Comparison of ENCODE assay signal across 8 mouse cellular contexts in the genomic region with DNA sequence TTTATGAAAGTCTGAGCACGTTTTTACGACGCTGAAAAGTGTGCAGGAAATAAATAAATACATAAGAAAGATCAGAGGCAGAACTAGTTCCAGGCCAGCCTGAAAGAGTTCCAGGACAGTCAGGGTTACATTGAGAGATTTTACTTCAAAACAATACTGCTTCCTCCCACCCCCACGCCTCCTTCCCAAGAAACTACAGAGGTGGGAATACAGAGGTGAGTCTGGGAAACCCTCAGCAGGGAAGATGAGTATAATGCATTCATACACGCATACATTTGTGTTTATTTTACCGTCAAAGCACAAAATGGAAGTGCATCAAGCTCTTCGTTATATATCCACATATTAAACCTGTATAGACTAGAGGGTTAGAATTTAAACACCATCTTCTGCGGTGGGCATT. TPM values are rescaled to one million over a fixed set of nuclear protein-coding genes. Genes with fewer than 3 reads are reported as not detected.
DNase-seq lines count a peak whose midpoint lies in the region; ATAC-seq and TF ChIP-seq lines count a peak whose summit lies in the region.

No protein-coding gene starts in this region.

- peak overlapping the region; percentile 96 for H3K9ac ChIP-seq in lung, postnatal 0 days (replicated peaks; ENCODE audit: low read depth)
- peak overlapping the region; percentile 98 for H3K9ac ChIP-seq in hindbrain, embryonic 14.5 days

- H3K9me3 ChIP-seq in lung, postnatal 0 days (ENCODE audit: low read length), result no peaks in the 10 kb centered on the region
- no peaks in the 10 kb centered on the region for H3K9me3 ChIP-seq in embryonic facial prominence, embryonic 10.5 days
- H3K9me3 ChIP-seq in hindbrain, embryonic 14.5 days (ENCODE audit: control insufficient read depth, low read length), result no peaks in the 10 kb centered on the region
- no peaks in the 10 kb centered on the region for H3K9me3 ChIP-seq in midbrain, embryonic 10.5 days (replicated peaks)

- DNase-seq in lung, postnatal 0 days (ENCODE audit: low spot score), result peak; percentile 17
- DNase-seq in lung, adult 18-20 months, result no peak
- DNase-seq in embryonic facial prominence, embryonic 10.5 days (ENCODE audit: low spot score), result no peak
- peak; percentile 51 for DNase-seq in hindbrain, embryonic 14.5 days (ENCODE audit: low spot score)
- DNase-seq in midbrain, embryonic 10.5 days (ENCODE audit: low spot score), result no peak
- DNase-seq in urinary bladder, postnatal 36 days (ENCODE audit: low spot score in 2 of 2), result no peak
- no peak for DNase-seq in thymus, postnatal 0 days (ENCODE audit: low spot score)
- DNase-seq in adrenal gland, postnatal 4 days (ENCODE audit: low spot score in 2 of 2), result no peak

- ATAC-seq in lung, postnatal 0 days, result no peak
- ATAC-seq in hindbrain, embryonic 14.5 days (ENCODE audit: low FRiP score), result peak; percentile 0; the same call in 1 of the 2 replicates

- H3K4me1 ChIP-seq in lung, postnatal 0 days (ENCODE audit: insufficient read depth, low read depth, low read length), result peaks cover 27% of the 10 kb centered on the region; the same call in 1 of the 2 replicates
- peaks cover 33% of the 10 kb centered on the region for H3K4me1 ChIP-seq in embryonic facial prominence, embryonic 10.5 days
- H3K4me1 ChIP-seq in hindbrain, embryonic 14.5 days (replicated peaks; ENCODE audit: control insufficient read depth, insufficient read depth, low read length), result peaks cover 22% of the 10 kb centered on the region
- peaks cover 37% of the 10 kb centered on the region for H3K4me1 ChIP-seq in midbrain, embryonic 10.5 days

- no peaks in the 10 kb centered on the region for H3K27me3 ChIP-seq in lung, postnatal 0 days (replicated peaks; ENCODE audit: insufficient read depth, low read length)
- H3K27me3 ChIP-seq in embryonic facial prominence, embryonic 10.5 days (replicated peaks; ENCODE audit: low read depth, poor library complexity, severe bottlenecking), result no peaks in the 10 kb centered on the region
- no peaks in the 10 kb centered on the region for H3K27me3 ChIP-seq in hindbrain, embryonic 14.5 days (ENCODE audit: control insufficient read depth, insufficient read depth, low read length)
- H3K27me3 ChIP-seq in midbrain, embryonic 10.5 days (ENCODE audit: low read depth, poor library complexity, severe bottlenecking), result no peaks in the 10 kb centered on the region

- H3K27ac ChIP-seq in lung, postnatal 0 days (ENCODE audit: low read length), result peak overlapping the region; percentile 100
- peak overlapping the region; percentile 100 for H3K27ac ChIP-seq in embryonic facial prominence, embryonic 10.5 days (replicated peaks)
- H3K27ac ChIP-seq in hindbrain, embryonic 14.5 days, result peak overlapping the region; percentile 100
- H3K27ac ChIP-seq in midbrain, embryonic 10.5 days (replicated peaks), result peak overlapping the region; percentile 98

- no peak for TF ChIP-seq CTCF in lung, postnatal 0 days (IDR thresholded peaks at IDR 0.05)

- WGBS in lung, postnatal 0 days, result under 1% methylated on average over 8 of the region's 8 CpGs
- 1% methylated on average over 8 of the region's 8 CpGs for WGBS in embryonic facial prominence, embryonic 10.5 days
- WGBS in hindbrain, embryonic 14.5 days, result 1% methylated on average over 8 of the region's 8 CpGs
- WGBS in midbrain, embryonic 10.5 days, result 3% methylated on average over 8 of the region's 8 CpGs

- no peak for TF ChIP-seq EP300 in lung, postnatal 0 days (IDR thresholded peaks at IDR 0.05)

- H3K4me3 ChIP-seq in lung, postnatal 0 days (ENCODE audit: low read depth, low read length), result peak overlapping the region; percentile 87
- H3K4me3 ChIP-seq in embryonic facial prominence, embryonic 10.5 days, result peak overlapping the region; percentile 86
- H3K4me3 ChIP-seq in hindbrain, embryonic 14.5 days (replicated peaks; ENCODE audit: low read length), result peak overlapping the region; percentile 69
- peak overlapping the region; percentile 71 for H3K4me3 ChIP-seq in midbrain, embryonic 10.5 days

- no peaks in the 10 kb centered on the region for H3K36me3 ChIP-seq in lung, postnatal 0 days (ENCODE audit: insufficient read depth, low read length)
- 0 out of 2 replicates have a peak, but pooled peaks cover 4% of the 10 kb centered on the region for H3K36me3 ChIP-seq in embryonic facial prominence, embryonic 10.5 days (replicated peaks)
- no peaks in the 10 kb centered on the region for H3K36me3 ChIP-seq in hindbrain, embryonic 14.5 days (replicated peaks; ENCODE audit: control insufficient read depth, insufficient read depth)
- peaks cover 6% of the 10 kb centered on the region for H3K36me3 ChIP-seq in midbrain, embryonic 10.5 days

- peak overlapping the region; percentile 82 for H3K4me2 ChIP-seq in lung, postnatal 0 days (replicated peaks; ENCODE audit: low read depth, low read length)
- H3K4me2 ChIP-seq in hindbrain, embryonic 14.5 days (replicated peaks), result peak overlapping the region; percentile 63

RNA-seq across cellular contexts. Expression of a gene that starts 1.1 kb away (rescaled TPM):
- 5.5 and 6.2 TPM in 2 replicates for polyA plus RNA-seq in lung, postnatal 0 days (2015; fragmentation: Nextera tagmentation; extraction: Ambion mirVana)
- 16.6 and 17.0 TPM in 2 replicates for polyA plus RNA-seq in embryonic facial prominence, embryonic 10.5 days (2016; fragmentation: Nextera tagmentation; extraction: Ambion mirVana)
- polyA plus RNA-seq in hindbrain, embryonic 14.5 days (2014; fragmentation: Nextera tagmentation; extraction: Ambion mirVana), result 6.1 and 6.8 TPM in 2 replicates
- polyA plus RNA-seq in midbrain, embryonic 10.5 days (2016; fragmentation: Nextera tagmentation; extraction: Ambion mirVana), result 12.6 and 12.8 TPM in 2 replicates
- polyA plus RNA-seq in thymus, postnatal 0 days (2015; fragmentation: Nextera tagmentation; extraction: Ambion mirVana), result 11.8 and 12.1 TPM in 2 replicates
- total RNA-seq in adrenal gland, postnatal 4 days (2021), result 10 to 100 TPM; 47.8 TPM

Comparison
In these comparisons a context has a peak if more than half of its experiments do, and no peak if none do; other contexts are left out.
1. DNase-seq: peak in lung, postnatal 0 days (single experiment) and hindbrain, embryonic 14.5 days (single experiment); none in lung, adult 18-20 months (0 of 2), embryonic facial prominence, embryonic 10.5 days (single experiment), midbrain, embryonic 10.5 days (single experiment), urinary bladder, postnatal 36 days (0 of 2), thymus, postnatal 0 days (single experiment) and adrenal gland, postnatal 4 days (0 of 2).
2. Peak in every context shown above with its lines, with median percentiles within 50 percentile points of each other: H3K27ac ChIP-seq and H3K4me3 ChIP-seq.